Mouse (Mus musculus) large intestine, adult 2 months (tissue): ENCODE data around the gene Msrb3. TPM values are rescaled to one million over a fixed set of nuclear protein-coding genes. Genes with fewer than 3 reads are reported as not detected.

Source experiments
- DNase-seq: peaks from one replicate; pipeline ENCODE4 v3.0.0-alpha.2; 2012; ENCODE audit warnings: low read depth, low spot score
- WGBS: fragments of 180-500 bp; shearing (Covaris S2); methylation state at CpG from one replicate; pipeline ENCODE4 v1.1.7; 2018; 5-methylcytosine and 5-hydroxymethylcytosine counted together
- polyA plus RNA-seq: library from polyadenylated mRNA; depleted of rRNA; stranded (reverse); fragments of >200 nt; gene quantifications from 2 replicates; pipeline ENCODE4 v1.2.3, GENCODE M21; 2012

Msrb3 gene
- polyA plus RNA-seq, 1 experiment, result 6.9 TPM

GRCm38 (mm10) chr10:120871630-120872482, 27.0 kb downstream of the Msrb3 start:
- whole genome bisulfite sequencing, result 45% methylated on average over 22 of the region's 22 CpGs
- no peak for DNase-seq

DNA sequence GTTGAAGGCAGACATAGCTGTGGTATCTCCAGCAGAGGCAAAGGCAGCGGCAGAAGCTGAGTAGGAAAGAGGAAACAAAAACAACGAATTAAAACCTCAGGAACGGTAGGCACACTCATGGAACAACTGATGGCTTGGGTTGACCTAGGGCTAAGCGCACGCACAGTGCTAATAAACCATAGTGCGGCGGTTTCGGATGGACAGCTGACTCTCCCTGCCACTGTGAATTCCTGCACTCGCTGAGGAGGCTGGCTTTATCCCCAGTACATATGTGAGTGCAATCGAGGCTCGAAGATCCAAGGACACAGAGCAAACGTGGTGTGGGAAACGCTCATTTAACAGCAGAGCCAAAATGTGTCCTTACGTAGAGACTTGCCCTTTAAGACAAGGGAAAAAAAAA, 27.8 kb downstream of the Msrb3 start:
- DNase-seq, result no peak
- WGBS, result 78% methylated on average over 14 of the region's 14 CpGs

GRCm38 (mm10) chr10:120869241-120869775, 29.6 kb downstream of the Msrb3 start:
- 77% methylated on average over 22 of the region's 22 CpGs for WGBS
- no peak for DNase-seq

GRCm38 (mm10) chr10:120864446-120864845, 34.5 kb downstream of the Msrb3 start:
- 13% methylated on average over 9 of the region's 9 CpGs for WGBS

GRCm38 (mm10) chr10:120861674-120862073, 37.2 kb downstream of the Msrb3 start:
- no peak for DNase-seq
- WGBS, result 87% methylated on average over 12 of the region's 12 CpGs

More at GRCm38 (mm10) chr10:120864446-120864845, 34.5 kb downstream of the Msrb3 start:
- no peak for DNase-seq

- DNase-seq, result no peak
- WGBS, result 77% methylated on average over 3 of the region's 3 CpGs
These were observed 37.7 kb downstream of the Msrb3 start for GRCm38 (mm10) chr10:120861194-120861593.

DNA sequence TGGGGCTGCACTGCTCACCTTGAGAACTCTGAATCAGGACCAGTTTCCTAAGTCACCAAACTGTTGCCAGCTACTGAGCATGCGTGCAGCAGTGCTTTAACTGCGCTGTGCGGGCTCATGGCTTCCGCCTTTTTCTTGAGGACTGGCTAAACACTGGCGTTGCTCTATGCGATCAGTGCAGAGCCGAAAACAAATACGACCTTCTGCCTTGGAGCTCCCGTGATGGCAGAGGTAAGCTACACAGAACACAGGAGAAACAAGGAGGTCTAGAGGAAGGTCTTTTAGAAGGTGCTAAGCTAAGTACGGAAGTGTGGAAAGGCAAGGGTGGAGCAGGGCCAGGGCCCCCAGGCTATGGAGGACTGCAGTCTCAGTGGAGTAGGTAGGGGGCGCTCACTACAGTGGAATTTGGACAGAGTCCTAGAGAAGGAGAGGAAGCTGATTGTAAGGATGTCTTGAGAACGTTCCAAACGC, 41.3 kb downstream of the Msrb3 start:
- WGBS, result 39% methylated on average over 13 of the region's 13 CpGs
- peak; percentile 51 for DNase-seq

- DNase-seq, result no peak
- WGBS, result 91% methylated on average over 10 of the region's 10 CpGs
These were observed 44.6 kb downstream of the Msrb3 start for GRCm38 (mm10) chr10:120854329-120854728.

DNA sequence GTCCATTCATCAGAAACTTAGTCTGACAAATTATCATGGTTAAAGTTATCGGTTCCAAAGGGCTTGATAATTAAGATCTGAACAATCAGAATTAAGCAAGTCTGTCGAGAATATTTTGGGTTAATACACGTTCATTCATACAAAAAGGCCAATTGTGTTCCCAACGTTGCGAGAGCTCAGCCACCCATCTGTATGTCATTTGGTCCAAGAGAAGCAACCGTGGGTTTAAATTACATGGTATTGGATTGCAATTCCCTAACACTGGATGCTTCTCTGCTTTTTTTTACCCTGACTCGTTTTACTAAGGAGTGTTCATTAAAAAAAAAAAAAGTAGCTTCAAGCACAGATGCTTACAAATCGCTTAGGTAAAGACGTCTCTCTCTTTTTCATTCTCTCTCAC, 45.1 kb downstream of the Msrb3 start:
- DNase-seq, result no peak
- 83% methylated on average over 9 of the region's 9 CpGs for WGBS

DNA sequence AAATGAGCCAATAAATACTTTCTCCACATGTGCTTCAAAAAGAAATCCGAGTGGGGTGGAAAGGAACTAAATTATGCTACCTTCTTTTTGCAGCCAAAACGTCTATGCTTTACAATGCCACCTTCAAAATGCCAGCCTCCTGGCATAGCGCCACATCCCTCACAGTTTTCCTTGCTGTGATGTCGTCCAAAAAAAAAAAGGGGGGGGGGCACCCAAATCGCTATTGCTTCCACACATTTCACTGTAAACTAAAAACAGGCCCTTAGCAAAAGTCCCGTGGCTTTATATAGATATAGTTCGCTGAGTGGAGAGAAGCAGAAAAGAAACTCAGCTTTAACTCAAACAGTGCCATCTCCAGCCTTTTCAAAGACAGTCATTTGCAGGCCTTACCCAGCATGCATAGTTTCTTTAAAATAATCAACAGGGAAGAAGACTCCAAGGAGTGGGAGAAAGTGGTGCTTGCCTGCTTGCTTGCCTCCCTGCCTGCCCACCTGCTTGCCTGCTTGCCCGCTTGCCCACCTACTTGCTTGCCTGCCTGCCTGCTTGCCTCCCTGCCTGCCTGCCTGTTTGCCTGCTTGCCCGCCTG, 47.6 kb downstream of the Msrb3 start:
- 49% methylated on average over 9 of the region's 9 CpGs for WGBS
- no peak for DNase-seq

GRCm38 (mm10) chr10:120850391-120851195, 48.3 kb downstream of the Msrb3 start:
- no peak for DNase-seq
- 27% methylated on average over 24 of the region's 24 CpGs for WGBS

DNA sequence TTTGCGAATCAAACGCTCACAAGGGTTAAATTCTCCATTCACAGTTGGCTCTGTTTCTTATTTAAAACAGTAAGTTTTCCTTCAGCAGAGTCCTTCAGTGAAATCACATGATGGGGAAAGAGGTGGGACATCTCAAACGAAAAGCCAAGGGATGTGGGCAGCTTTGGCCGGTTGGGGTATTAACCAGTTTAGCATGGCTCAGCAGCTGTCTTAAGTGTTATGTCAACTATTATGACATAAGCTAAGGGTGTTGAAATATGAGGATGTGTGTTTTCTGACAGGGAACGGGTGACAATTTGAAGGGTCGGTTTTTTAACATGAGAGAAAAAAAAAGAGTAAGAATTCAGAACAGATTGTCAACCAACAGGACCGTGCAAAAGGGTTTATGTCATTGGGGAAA, 50.2 kb downstream of the Msrb3 start:
- WGBS, result 78% methylated on average over 7 of the region's 7 CpGs
- no peak for DNase-seq

GRCm38 (mm10) chr10:120847785-120848184, 51.1 kb downstream of the Msrb3 start:
- 84% methylated on average over 4 of the region's 4 CpGs for WGBS
- DNase-seq, result no peak

DNA sequence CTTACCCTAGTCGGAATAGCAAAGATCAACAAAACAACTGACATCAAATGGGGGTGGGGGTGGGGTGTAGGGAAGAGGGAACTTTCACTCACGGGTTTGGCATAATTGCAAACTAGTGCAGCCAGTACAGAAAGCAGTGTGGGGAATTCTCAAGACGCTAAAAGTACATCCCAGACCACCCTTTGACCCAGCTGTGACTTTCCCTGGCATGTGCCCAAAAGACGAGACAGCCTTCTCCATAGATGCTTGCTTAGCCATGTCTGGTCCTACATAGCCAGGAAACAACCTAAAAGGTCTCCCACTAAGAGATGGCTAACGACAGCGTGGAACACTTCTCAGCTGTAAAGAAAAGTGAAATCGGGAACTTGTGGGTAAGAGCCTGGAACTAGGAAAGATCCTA, 58.9 kb downstream of the Msrb3 start:
- WGBS, result 71% methylated on average over 7 of the region's 7 CpGs

GRCm38 (mm10) chr10:120834531-120834930, 64.4 kb downstream of the Msrb3 start:
- WGBS, result 83% methylated on average over 1 of the region's 1 CpGs
- no peak for DNase-seq

More for the DNA sequence above, 58.9 kb downstream of the Msrb3 start:
- DNase-seq, result no peak

DNA sequence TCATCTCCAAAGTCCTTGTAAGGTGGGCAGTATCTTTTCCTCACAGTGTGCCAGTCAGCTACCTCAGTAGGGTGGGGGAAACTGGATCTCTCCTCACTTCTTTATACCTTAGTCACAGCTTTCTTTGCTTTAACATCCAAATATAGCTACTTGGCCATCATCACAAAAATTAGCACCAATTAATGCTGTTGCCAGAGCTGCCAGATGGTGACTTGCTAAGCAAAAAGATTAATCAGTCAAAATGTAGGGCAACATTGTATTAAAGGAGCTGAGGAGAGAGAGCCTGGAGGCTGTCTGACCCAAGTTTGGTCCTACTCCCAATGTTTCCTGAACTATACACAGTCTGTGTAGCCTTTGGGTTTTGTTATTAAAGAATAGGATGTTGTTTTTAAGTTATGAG, 65.1 kb downstream of the Msrb3 start:
- DNase-seq, result no peak

DNA sequence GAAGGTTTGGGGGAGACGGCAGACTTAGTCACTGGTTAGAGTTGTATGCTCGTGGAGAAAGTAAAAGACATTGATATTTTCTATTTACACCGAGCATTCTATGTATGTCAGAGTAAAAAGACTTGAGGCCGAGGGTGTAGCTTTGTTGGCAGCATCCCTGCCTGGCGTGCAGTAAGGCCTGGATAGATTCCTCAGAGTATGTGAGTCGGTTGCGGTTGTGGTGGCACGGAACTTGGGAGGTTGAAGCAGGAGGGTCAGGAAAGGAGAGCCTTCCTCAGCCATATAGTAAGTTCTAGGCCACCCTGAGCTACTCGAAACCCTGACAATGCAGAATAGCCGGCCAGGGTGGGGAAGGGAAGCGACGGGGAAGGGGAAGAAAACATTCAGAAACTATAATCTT, 71.1 kb downstream of the Msrb3 start:
- 84% methylated on average over 12 of the region's 12 CpGs for WGBS
- DNase-seq, result no peak

DNA sequence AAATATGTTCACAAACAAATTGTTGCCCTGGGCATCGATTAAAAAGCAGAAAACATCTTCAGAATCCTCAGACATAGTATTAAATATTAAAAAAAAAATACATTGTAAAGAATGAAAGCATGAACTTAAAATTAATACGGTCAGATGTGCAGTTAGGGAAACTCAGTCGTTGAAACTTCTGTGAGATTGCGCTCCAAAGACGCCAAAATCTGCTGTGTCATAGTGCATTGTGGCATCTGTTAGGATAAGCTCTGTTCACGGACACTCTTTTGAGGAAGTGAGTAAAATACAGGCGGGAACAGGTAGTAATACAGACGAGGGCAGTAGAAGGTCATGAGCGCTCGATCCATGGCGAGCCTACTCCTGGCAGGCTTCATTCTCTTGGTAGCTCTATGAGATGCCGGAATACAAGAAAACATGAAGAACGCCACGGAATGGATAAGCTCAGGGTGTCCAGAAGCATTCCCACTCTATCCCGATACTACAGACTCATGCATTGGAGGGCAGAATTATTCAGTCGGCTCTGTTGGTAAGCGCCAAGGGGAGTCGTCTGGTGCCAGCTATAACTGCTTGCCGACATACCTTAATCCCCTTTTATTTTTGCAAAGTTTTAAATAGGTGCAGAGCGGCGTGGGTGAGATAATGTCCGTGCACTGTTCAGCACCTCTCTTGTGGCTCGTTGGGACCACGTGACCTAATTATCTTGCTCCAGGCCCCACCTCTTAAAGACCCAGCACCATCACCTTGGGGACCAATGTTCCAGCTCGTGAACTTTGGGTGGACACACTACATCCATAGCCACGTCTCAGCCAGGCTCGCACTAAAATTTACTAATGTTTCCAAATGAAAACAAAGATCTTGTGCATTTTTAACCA, 71.9 kb downstream of the Msrb3 start:
- 76% methylated on average over 27 of the region's 27 CpGs for WGBS
- DNase-seq, result no peak

DNA sequence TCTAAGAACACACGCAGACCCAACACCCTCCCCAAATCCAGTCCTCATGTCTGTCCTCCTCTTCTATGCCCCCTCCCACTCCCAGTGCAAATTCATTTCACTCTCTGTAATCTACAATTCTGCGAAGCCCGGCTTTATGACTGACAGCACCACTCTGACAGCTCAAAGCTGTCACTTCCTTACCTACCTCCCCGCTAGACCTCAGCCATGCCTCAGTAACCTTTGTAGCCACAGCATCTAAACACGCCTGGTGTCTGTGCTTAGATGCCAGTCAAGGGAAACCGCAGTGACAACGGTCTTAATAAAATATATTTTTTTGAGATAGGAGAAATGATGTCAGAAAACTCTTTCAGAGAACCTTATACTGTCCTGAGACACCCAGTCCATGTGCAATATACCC, 72.5 kb downstream of the Msrb3 start:
- 76% methylated on average over 7 of the region's 7 CpGs for WGBS
- DNase-seq, result no peak
